Mouse (Mus musculus) liver, embryonic 11.5 days (tissue): ENCODE measurements around the gene Arhgef19. TPM values are rescaled to one million over a fixed set of nuclear protein-coding genes. Genes with fewer than 3 reads are reported as not detected.

Experiments
- ATAC-seq: fragments of 200-750 bp; cut with Nextera tagmentation; replicated peaks from 2 replicates; pipeline ENCODE4 v1.8.0; 2017; ENCODE audit warnings: moderate number of reproducible peaks, mild to moderate bottlenecking, moderate TSS enrichment, moderate library complexity; ENCODE audit not compliant: low FRiP score
- DNase-seq: peaks from one replicate; pipeline ENCODE4 v3.0.0-alpha.2; 2017; ENCODE audit warnings: low spot score
- H3K27ac ChIP-seq: fragments of 300-500 bp; sonication (generic); 2 replicates; pipeline ENCODE4 v1.5.1; 2014; ENCODE audit warnings: mild to moderate bottlenecking, low read depth, low read length, control low read depth
- H3K27me3 ChIP-seq: fragments of 300-500 bp; sonication (generic); replicated peaks from 2 replicates; pipeline ENCODE4 v1.6.1; 2014; ENCODE audit warnings: low read length, mixed read lengths; ENCODE audit not compliant: control insufficient read depth, insufficient read depth
- H3K36me3 ChIP-seq: fragments of 300-500 bp; sonication (generic); 2 replicates; pipeline ENCODE4 v1.6.1; 2014; ENCODE audit warnings: mild to moderate bottlenecking, low read length, moderate library complexity, mixed read lengths; ENCODE audit not compliant: control insufficient read depth, insufficient read depth
- H3K4me1 ChIP-seq: fragments of 300-500 bp; sonication (generic); replicated peaks from 2 replicates; pipeline ENCODE4 v1.6.1; 2014; ENCODE audit warnings: low read length, mixed read lengths; ENCODE audit not compliant: control insufficient read depth, insufficient read depth
- H3K4me2 ChIP-seq: fragments of 300-500 bp; sonication (generic); 2 replicates; pipeline ENCODE4 v1.6.1; 2014; ENCODE audit warnings: mild to moderate bottlenecking, control low read depth, moderate library complexity
- H3K4me3 ChIP-seq: fragments of 300-500 bp; sonication (generic); 2 replicates; pipeline ENCODE4 v1.5.1; 2014; ENCODE audit warnings: low read depth, low read length, control low read depth
- H3K9ac ChIP-seq: fragments of 300-500 bp; sonication (generic); 2 replicates; pipeline ENCODE4 v1.6.1; 2014; ENCODE audit warnings: low read depth, low read length, control low read depth
- H3K9me3 ChIP-seq: fragments of 300-500 bp; sonication (generic); 2 replicates; pipeline ENCODE4 v1.6.1; 2016; ENCODE audit warnings: low read length, inconsistent platforms, mixed read lengths; ENCODE audit not compliant: control insufficient read depth
- WGBS: fragments of 180-500 bp; shearing (Covaris S2); extraction: QIAGEN DNeasy Blood & Tissue Kit; methylation state at CpG from one replicate; pipeline ENCODE4 v1.1.7; 2014; 5-methylcytosine and 5-hydroxymethylcytosine counted together
- polyA plus RNA-seq: library from polyadenylated mRNA; unstranded; fragments of >200 nt; fragmentation: Nextera tagmentation; extraction: Ambion mirVana; gene quantifications from 2 replicates; pipeline ENCODE4 v1.2.1, GENCODE M21; 2014

The Arhgef19 gene
- polyA plus RNA-seq, 1 experiment from 2014 or later, result 2.3 TPM

GRCm38 (mm10) chr4:141207081-141207480 is 32.2 kb upstream of the Arhgef19 start:
- Histone ChIP-seq H3K36me3 (peaks cover 5% of the 10 kb centered on the region; the same call in 1 of the 2 replicates), H3K27ac (no peak overlapping the region), H3K4me3 (no peak overlapping the region), H3K9ac (no peak overlapping the region), H3K9me3 (no peaks in the 10 kb centered on the region), H3K4me1 (no peaks in the 10 kb centered on the region), H3K4me2 (no peak overlapping the region), H3K27me3 (no peaks in the 10 kb centered on the region)
- ATAC-seq (no peak), DNase-seq (no peak)
- 84% methylated on average over 5 of the region's 5 CpGs for WGBS

- no peaks in the 10 kb centered on the region for H3K9me3 ChIP-seq
- H3K4me3 ChIP-seq, result peak overlapping the region; percentile 46
- ATAC-seq, result peak; percentile 30; the same call in 1 of the 2 replicates
- H3K4me1 ChIP-seq, result peaks cover 11% of the 10 kb centered on the region
- DNase-seq, result no peak
- WGBS, result 74% methylated on average over 14 of the region's 14 CpGs
- H3K9ac ChIP-seq, result peak overlapping the region; percentile 38; the same call in 1 of the 2 replicates
- H3K36me3 ChIP-seq, result no peaks in the 10 kb centered on the region
- peak overlapping the region; percentile 73 for H3K27ac ChIP-seq
- no peaks in the 10 kb centered on the region for H3K27me3 ChIP-seq
- H3K4me2 ChIP-seq, result peak overlapping the region; percentile 63
These were observed 28.6 kb upstream of the Arhgef19 start for GRCm38 (mm10) chr4:141210524-141211219.

GRCm38 (mm10) chr4:141211646-141212045 is 27.7 kb upstream of the Arhgef19 start:
- H3K27ac ChIP-seq, result no peak overlapping the region
- H3K36me3 ChIP-seq, result no peaks in the 10 kb centered on the region
- DNase-seq (no peak), ATAC-seq (no peak)
- H3K9me3 ChIP-seq, result no peaks in the 10 kb centered on the region
- no peaks in the 10 kb centered on the region for H3K27me3 ChIP-seq
- peaks cover 11% of the 10 kb centered on the region for H3K4me1 ChIP-seq
- no peak overlapping the region for H3K4me3 ChIP-seq
- 86% methylated on average over 4 of the region's 4 CpGs for whole genome bisulfite sequencing
- no peak overlapping the region for H3K9ac ChIP-seq
- H3K4me2 ChIP-seq, result no peak overlapping the region

GRCm38 (mm10) chr4:141212892-141213291 is 26.4 kb upstream of the Arhgef19 start:
- ATAC-seq, result no peak
- H3K9me3 ChIP-seq, result no peaks in the 10 kb centered on the region
- H3K4me3 ChIP-seq, result no peak overlapping the region
- no peak overlapping the region for H3K9ac ChIP-seq
- no peak overlapping the region for H3K4me2 ChIP-seq
- no peaks in the 10 kb centered on the region for H3K36me3 ChIP-seq
- H3K27me3 ChIP-seq, result no peaks in the 10 kb centered on the region
- DNase-seq, result no peak
- peaks cover 11% of the 10 kb centered on the region for H3K4me1 ChIP-seq
- no peak overlapping the region for H3K27ac ChIP-seq
- WGBS, result 87% methylated on average over 9 of the region's 9 CpGs

GRCm38 (mm10) chr4:141213342-141213741 is 26.0 kb upstream of the Arhgef19 start:
- Histone ChIP-seq H3K27ac (no peak overlapping the region), H3K4me3 (peak overlapping the region; percentile 66), H3K36me3 (no peaks in the 10 kb centered on the region), H3K4me2 (peak overlapping the region; percentile 99), H3K27me3 (no peaks in the 10 kb centered on the region), H3K4me1 (peaks cover 11% of the 10 kb centered on the region), H3K9me3 (no peaks in the 10 kb centered on the region), H3K9ac (no peak overlapping the region; the same call in 1 of the 2 replicates)
- WGBS, result 54% methylated on average over 2 of the region's 2 CpGs
- no peak for ATAC-seq
- DNase-seq, result no peak

GRCm38 (mm10) chr4:141213770-141214336 is 25.4 kb upstream of the Arhgef19 start, which contains the start of gene Rsg1:
Gene Rsg1 (plus strand): TSS chr4:141213956.
- Histone ChIP-seq H3K4me3 (peak within 1 kb of the TSS; percentile 66), H3K4me1 (peaks cover 11% of the 10 kb centered on the region), H3K9me3 (no peaks in the 10 kb centered on the region), H3K27me3 (no peaks in the 10 kb centered on the region), H3K9ac (peak within 1 kb of the TSS; percentile 70), H3K27ac (peak within 1 kb of the TSS; percentile 19; the same call in 1 of the 2 replicates), H3K4me2 (peak within 1 kb of the TSS; percentile 99), H3K36me3 (no peaks in the 10 kb centered on the region)
- ATAC-seq (peak; percentile 76), DNase-seq (peak; percentile 95)
- WGBS, result under 1% methylated on average over 24 of the region's 24 CpGs

- H3K4me2 ChIP-seq, result peak overlapping the region; percentile 99
- ATAC-seq, result peak; percentile 61
- no peaks in the 10 kb centered on the region for H3K9me3 ChIP-seq
- DNase-seq, result peak; percentile 68
- no peaks in the 10 kb centered on the region for H3K36me3 ChIP-seq
- peaks cover 11% of the 10 kb centered on the region for H3K4me1 ChIP-seq
- peak overlapping the region; percentile 19; the same call in 1 of the 2 replicates for H3K27ac ChIP-seq
- H3K27me3 ChIP-seq, result no peaks in the 10 kb centered on the region
- H3K9ac ChIP-seq, result peak overlapping the region; percentile 70
- WGBS, result 3% methylated on average over 16 of the region's 16 CpGs
- H3K4me3 ChIP-seq, result peak overlapping the region; percentile 66
These were observed 24.9 kb upstream of the Arhgef19 start for GRCm38 (mm10) chr4:141214337-141214851.

GRCm38 (mm10) chr4:141219583-141220213 is 19.6 kb upstream of the Arhgef19 start:
- no peak for DNase-seq
- WGBS, result 94% methylated on average over 20 of the region's 20 CpGs
- no peak overlapping the region for H3K9ac ChIP-seq
- H3K27me3 ChIP-seq, result no peaks in the 10 kb centered on the region
- peaks cover under 1% of the 10 kb centered on the region for H3K4me1 ChIP-seq
- ATAC-seq, result no peak
- H3K9me3 ChIP-seq, result no peaks in the 10 kb centered on the region
- no peaks in the 10 kb centered on the region for H3K36me3 ChIP-seq
- H3K4me3 ChIP-seq, result no peak overlapping the region
- H3K4me2 ChIP-seq, result no peak overlapping the region
- H3K27ac ChIP-seq, result no peak overlapping the region
